Mouse (Mus musculus): ENCODE measurements around the gene Rnf4. TPM values are rescaled to one million over a fixed set of nuclear protein-coding genes. Genes with fewer than 3 reads are reported as not detected.

Rnf4 gene
- total RNA-seq, 1 experiment, result 177 TPM

DNA sequence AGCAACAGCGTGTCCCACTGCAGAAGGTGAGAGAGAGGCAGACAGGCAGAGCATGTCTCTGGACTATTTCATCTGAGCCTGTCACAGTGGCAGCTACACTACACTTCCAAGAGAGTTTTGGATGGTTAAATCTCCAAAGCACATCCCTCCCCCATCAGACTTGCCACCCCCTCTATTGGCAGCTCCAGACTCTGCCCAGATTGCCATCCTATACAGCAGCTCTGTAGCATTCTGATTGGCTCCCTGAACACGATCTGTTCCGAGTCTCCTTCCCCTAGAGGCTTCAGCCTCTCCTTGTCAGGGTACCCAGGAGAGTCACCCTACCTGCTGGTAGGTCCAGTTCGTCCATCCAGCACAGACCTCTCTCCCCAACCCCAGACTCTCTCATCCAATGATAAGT, 38.0 kb upstream of the Rnf4 start:
- in situ Hi-C loops (cut with MboI; ENCODE audit: low sequenced_read_pairs in 2 of 2, unreplicated experiment in 2 of 2), result no loop called here
- no peak overlapping the region for H3K27ac ChIP-seq (ENCODE audit: insufficient read depth, low read depth, low read length, poor library complexity, severe bottlenecking)
- no peak overlapping the region for H3K4me3 ChIP-seq (ENCODE audit: insufficient read depth in 1 of 2, low read depth in 1 of 2, low read length in 2 of 2, poor library complexity in 1 of 2, severe bottlenecking in 1 of 2)
- no peaks in the 10 kb centered on the region for H3K9me3 ChIP-seq (ENCODE audit: control insufficient read depth, insufficient read depth, low read depth, low read length)
- no peak for TF ChIP-seq ZC3H11A (IDR thresholded peaks at IDR 0.05; ENCODE audit: borderline replicate concordance, low read depth, low read length)
- no peak for TF ChIP-seq MAFK (IDR thresholded peaks at IDR 0.05; ENCODE audit: insufficient read depth, low read depth, low read length)
- no peak for TF ChIP-seq HCFC1 (IDR thresholded peaks at IDR 0.05; ENCODE audit: borderline replicate concordance, insufficient read depth, low read length)
- no peak for TF ChIP-seq CHD2 (IDR thresholded peaks at IDR 0.05; ENCODE audit: low read depth, low read length)
- no peak for TF ChIP-seq ZNF384 (IDR thresholded peaks at IDR 0.05; ENCODE audit: low read depth, low read length)
- H3K4me1 ChIP-seq (ENCODE audit: control insufficient read depth in 2 of 2, insufficient read depth in 2 of 2, low read length in 2 of 2, poor library complexity in 1 of 2), result no peaks in the 10 kb centered on the region
- H3K36me3 ChIP-seq (ENCODE audit: control insufficient read depth, insufficient read depth, low read length, poor library complexity, severe bottlenecking), result no peaks in the 10 kb centered on the region
- no peak overlapping the region for H3K9ac ChIP-seq (ENCODE audit: insufficient read depth, low read depth, low read length, poor library complexity, severe bottlenecking)
- DNase-seq (ENCODE audit: low read depth, low spot score), result no peak

DNA sequence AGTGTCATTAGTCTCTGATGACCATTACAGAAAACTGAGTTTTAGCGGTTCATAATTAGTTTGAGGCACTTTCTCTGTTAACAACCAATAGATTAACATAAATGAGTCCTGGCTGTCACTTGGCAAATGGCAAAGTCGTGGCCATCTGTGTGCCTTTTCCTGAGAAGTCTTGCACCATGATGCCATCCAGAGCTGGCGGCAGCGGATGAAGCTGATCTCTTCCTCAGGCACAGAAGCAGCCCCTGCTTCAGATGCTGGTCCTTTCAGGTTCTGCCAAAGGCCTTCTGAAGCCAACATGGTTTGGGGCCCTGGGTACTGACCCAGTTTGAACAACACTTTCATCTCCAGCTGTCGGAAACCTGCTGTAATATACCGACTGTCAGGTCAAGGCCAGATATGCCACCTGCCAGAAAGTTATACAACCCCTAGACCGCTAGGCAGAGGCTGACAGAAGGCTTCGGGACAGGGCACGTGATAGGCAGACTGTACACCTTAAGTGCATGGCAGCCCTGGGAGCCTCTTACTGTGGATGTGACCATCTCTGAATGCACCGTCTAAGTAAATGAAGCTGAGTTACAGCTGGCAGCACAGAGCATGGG, 37.1 kb upstream of the Rnf4 start:
- no peaks in the 10 kb centered on the region for H3K4me1 ChIP-seq (ENCODE audit: control insufficient read depth in 2 of 2, insufficient read depth in 2 of 2, low read length in 2 of 2, poor library complexity in 1 of 2)
- no peak overlapping the region for H3K4me3 ChIP-seq (ENCODE audit: insufficient read depth in 1 of 2, low read depth in 1 of 2, low read length in 2 of 2, poor library complexity in 1 of 2, severe bottlenecking in 1 of 2)
- H3K36me3 ChIP-seq (ENCODE audit: control insufficient read depth, insufficient read depth, low read length, poor library complexity, severe bottlenecking), result no peaks in the 10 kb centered on the region
- no peak for DNase-seq (ENCODE audit: low read depth, low spot score)
- H3K27ac ChIP-seq (ENCODE audit: insufficient read depth, low read depth, low read length, poor library complexity, severe bottlenecking), result no peak overlapping the region
- H3K9ac ChIP-seq (ENCODE audit: insufficient read depth, low read depth, low read length, poor library complexity, severe bottlenecking), result no peak overlapping the region
- in situ Hi-C loops (cut with MboI; ENCODE audit: low sequenced_read_pairs in 2 of 2, unreplicated experiment in 2 of 2), result no loop called here
- no peaks in the 10 kb centered on the region for H3K9me3 ChIP-seq (ENCODE audit: control insufficient read depth, insufficient read depth, low read depth, low read length)
- TF ChIP-seq MAFK (IDR thresholded peaks at IDR 0.05; ENCODE audit: insufficient read depth, low read depth, low read length), result no peak
- no peak for TF ChIP-seq CHD2 (IDR thresholded peaks at IDR 0.05; ENCODE audit: low read depth, low read length)
- no peak for TF ChIP-seq ZC3H11A (IDR thresholded peaks at IDR 0.05; ENCODE audit: borderline replicate concordance, low read depth, low read length)
- TF ChIP-seq HCFC1 (IDR thresholded peaks at IDR 0.05; ENCODE audit: borderline replicate concordance, insufficient read depth, low read length), result no peak
- no peak for TF ChIP-seq ZNF384 (IDR thresholded peaks at IDR 0.05; ENCODE audit: low read depth, low read length)

DNA sequence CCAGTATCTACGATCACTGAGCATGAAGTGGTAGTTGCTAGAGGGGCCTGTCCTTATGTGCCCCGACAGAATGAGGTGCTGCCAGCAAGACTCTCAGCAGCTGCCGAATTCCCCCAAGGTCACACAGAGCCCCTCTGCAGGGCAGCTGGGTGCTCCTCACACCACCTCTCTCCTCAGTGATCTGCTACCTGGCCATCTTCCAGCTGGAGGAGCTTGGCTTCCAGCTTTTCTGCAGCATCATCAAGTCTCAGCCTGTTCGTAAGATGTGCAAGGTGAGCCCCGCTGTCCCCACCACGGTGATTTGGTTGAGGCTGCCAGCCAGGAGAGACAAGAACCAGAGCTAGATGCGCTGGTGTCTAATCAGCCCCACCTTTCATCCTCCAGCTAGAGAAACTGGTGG, 33.7 kb upstream of the Rnf4 start:
- in situ Hi-C loops (cut with MboI; ENCODE audit: low sequenced_read_pairs in 2 of 2, unreplicated experiment in 2 of 2), result no loop called here
- H3K27ac ChIP-seq (ENCODE audit: insufficient read depth, low read depth, low read length, poor library complexity, severe bottlenecking), result no peak overlapping the region
- no peak overlapping the region for H3K4me3 ChIP-seq (ENCODE audit: insufficient read depth in 1 of 2, low read depth in 1 of 2, low read length in 2 of 2, poor library complexity in 1 of 2, severe bottlenecking in 1 of 2)
- no peaks in the 10 kb centered on the region for H3K9me3 ChIP-seq (ENCODE audit: control insufficient read depth, insufficient read depth, low read depth, low read length)
- no peaks in the 10 kb centered on the region for H3K4me1 ChIP-seq (ENCODE audit: control insufficient read depth in 2 of 2, insufficient read depth in 2 of 2, low read length in 2 of 2, poor library complexity in 1 of 2)
- no peak for DNase-seq (ENCODE audit: low read depth, low spot score)
- no peaks in the 10 kb centered on the region for H3K36me3 ChIP-seq (ENCODE audit: control insufficient read depth, insufficient read depth, low read length, poor library complexity, severe bottlenecking)
- H3K9ac ChIP-seq (ENCODE audit: insufficient read depth, low read depth, low read length, poor library complexity, severe bottlenecking), result no peak overlapping the region
- TF ChIP-seq MAFK (IDR thresholded peaks at IDR 0.05; ENCODE audit: insufficient read depth, low read depth, low read length) (no peak), CHD2 (IDR thresholded peaks at IDR 0.05; ENCODE audit: low read depth, low read length) (no peak), HCFC1 (IDR thresholded peaks at IDR 0.05; ENCODE audit: borderline replicate concordance, insufficient read depth, low read length) (no peak), ZC3H11A (IDR thresholded peaks at IDR 0.05; ENCODE audit: borderline replicate concordance, low read depth, low read length) (no peak)

DNA sequence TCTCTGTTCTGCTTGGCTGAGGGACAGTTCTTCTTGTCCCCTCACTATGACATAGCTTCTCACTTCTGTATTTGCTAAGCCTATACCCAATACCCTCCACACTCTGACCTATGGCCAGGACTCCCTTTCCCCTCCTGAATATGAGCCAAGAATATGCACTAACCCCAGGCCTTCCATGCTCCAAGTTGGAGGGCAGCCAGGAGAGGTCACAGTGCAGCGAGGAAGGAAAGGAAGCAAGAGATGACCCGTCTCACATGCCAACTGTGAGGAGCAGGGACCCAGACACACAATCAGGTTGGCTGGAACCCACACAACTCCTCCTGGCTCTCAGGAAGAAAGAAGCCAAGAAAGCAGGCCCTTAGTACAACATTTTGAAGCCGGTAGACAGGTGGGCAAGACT, 27.1 kb upstream of the Rnf4 start:
- Histone ChIP-seq H3K27ac (ENCODE audit: insufficient read depth, low read depth, low read length, poor library complexity, severe bottlenecking) (no peak overlapping the region), H3K9me3 (ENCODE audit: control insufficient read depth, insufficient read depth, low read depth, low read length) (no peaks in the 10 kb centered on the region), H3K9ac (ENCODE audit: insufficient read depth, low read depth, low read length, poor library complexity, severe bottlenecking) (no peak overlapping the region), H3K36me3 (ENCODE audit: control insufficient read depth, insufficient read depth, low read length, poor library complexity, severe bottlenecking) (no peaks in the 10 kb centered on the region), H3K4me1 (ENCODE audit: control insufficient read depth in 2 of 2, insufficient read depth in 2 of 2, low read length in 2 of 2, poor library complexity in 1 of 2) (no peaks in the 10 kb centered on the region), H3K4me3 (ENCODE audit: insufficient read depth in 1 of 2, low read depth in 1 of 2, low read length in 2 of 2, poor library complexity in 1 of 2, severe bottlenecking in 1 of 2) (no peak overlapping the region)
- no peak for TF ChIP-seq CHD2 (IDR thresholded peaks at IDR 0.05; ENCODE audit: low read depth, low read length)
- no peak for TF ChIP-seq HCFC1 (IDR thresholded peaks at IDR 0.05; ENCODE audit: borderline replicate concordance, insufficient read depth, low read length)
- TF ChIP-seq ZNF384 (IDR thresholded peaks at IDR 0.05; ENCODE audit: low read depth, low read length), result no peak
- TF ChIP-seq ZC3H11A (IDR thresholded peaks at IDR 0.05; ENCODE audit: borderline replicate concordance, low read depth, low read length), result no peak
- TF ChIP-seq MAFK (IDR thresholded peaks at IDR 0.05; ENCODE audit: insufficient read depth, low read depth, low read length), result no peak
- DNase-seq (ENCODE audit: low read depth, low spot score), result no peak
- in situ Hi-C loops (cut with MboI; ENCODE audit: low sequenced_read_pairs in 2 of 2, unreplicated experiment in 2 of 2), result no loop called here
